Mouse (Mus musculus): Measurements from ENCODE around the gene Pbx1. TPM values are rescaled to one million over a fixed set of nuclear protein-coding genes. Genes with fewer than 3 reads are reported as not detected.

The Pbx1 gene
- polyA plus RNA-seq, 1 experiment = 12.2 TPM

GRCm38 (mm10) chr1:168390748-168391147, 41.3 kb downstream of the Pbx1 start:
- no peaks in the 10 kb centered on the region; the same call in 1 of the 2 replicates for H3K4me1 ChIP-seq (ENCODE audit: control insufficient read depth, insufficient read depth, low read length)
- no peak overlapping the region for H3K4me3 ChIP-seq (replicated peaks; ENCODE audit: control insufficient read depth, low read depth, low read length)
- TF ChIP-seq CTCF (IDR thresholded peaks at IDR 0.05; ENCODE audit: control insufficient read depth, insufficient read depth, low read length) (no peak), POLR2A (IDR thresholded peaks at IDR 0.05; ENCODE audit: borderline replicate concordance, control insufficient read depth, low read depth, low read length) (no peak)
- no peak overlapping the region for H3K27ac ChIP-seq (ENCODE audit: control insufficient read depth, insufficient read depth, low read depth, low read length, poor library complexity)

- Histone ChIP-seq H3K27ac (ENCODE audit: control insufficient read depth, insufficient read depth, low read depth, low read length, poor library complexity) (no peak overlapping the region), H3K4me3 (replicated peaks; ENCODE audit: control insufficient read depth, low read depth, low read length) (no peak overlapping the region), H3K4me1 (ENCODE audit: control insufficient read depth, insufficient read depth, low read length) (no peaks in the 10 kb centered on the region; the same call in 1 of the 2 replicates)
- 83% methylated on average over 6 of the region's 6 CpGs for WGBS
- TF ChIP-seq POLR2A (IDR thresholded peaks at IDR 0.05; ENCODE audit: borderline replicate concordance, control insufficient read depth, low read depth, low read length) (no peak), CTCF (IDR thresholded peaks at IDR 0.05; ENCODE audit: control insufficient read depth, insufficient read depth, low read length) (no peak)
Measured at GRCm38 (mm10) chr1:168386159-168386558, 45.9 kb downstream of the Pbx1 start.

- H3K4me3 ChIP-seq (replicated peaks; ENCODE audit: control insufficient read depth, low read depth, low read length) = no peak overlapping the region
- TF ChIP-seq CTCF (IDR thresholded peaks at IDR 0.05; ENCODE audit: control insufficient read depth, insufficient read depth, low read length) (no peak), POLR2A (IDR thresholded peaks at IDR 0.05; ENCODE audit: borderline replicate concordance, control insufficient read depth, low read depth, low read length) (no peak)
- no peaks in the 10 kb centered on the region for H3K4me1 ChIP-seq (ENCODE audit: control insufficient read depth, insufficient read depth, low read length)
- no peak overlapping the region for H3K27ac ChIP-seq (ENCODE audit: control insufficient read depth, insufficient read depth, low read depth, low read length, poor library complexity)
- 5% methylated on average over 6 of the region's 6 CpGs for WGBS
Measured at GRCm38 (mm10) chr1:168384594-168384955, 47.5 kb downstream of the Pbx1 start.

GRCm38 (mm10) chr1:168383832-168384593, 48.1 kb downstream of the Pbx1 start:
- no peak overlapping the region; the same call in 1 of the 2 replicates for H3K27ac ChIP-seq (ENCODE audit: control insufficient read depth, insufficient read depth, low read depth, low read length, poor library complexity)
- no peaks in the 10 kb centered on the region for H3K4me1 ChIP-seq (ENCODE audit: control insufficient read depth, insufficient read depth, low read length)
- WGBS = 77% methylated on average over 5 of the region's 5 CpGs
- no peak overlapping the region for H3K4me3 ChIP-seq (replicated peaks; ENCODE audit: control insufficient read depth, low read depth, low read length)
- no peak for TF ChIP-seq POLR2A (IDR thresholded peaks at IDR 0.05; ENCODE audit: borderline replicate concordance, control insufficient read depth, low read depth, low read length)
- no peak for TF ChIP-seq CTCF (IDR thresholded peaks at IDR 0.05; ENCODE audit: control insufficient read depth, insufficient read depth, low read length)

- no peaks in the 10 kb centered on the region for H3K4me1 ChIP-seq (ENCODE audit: control insufficient read depth, insufficient read depth, low read length)
- 78% methylated on average over 4 of the region's 4 CpGs for WGBS
- no peak for TF ChIP-seq POLR2A (IDR thresholded peaks at IDR 0.05; ENCODE audit: borderline replicate concordance, control insufficient read depth, low read depth, low read length)
- no peak for TF ChIP-seq CTCF (IDR thresholded peaks at IDR 0.05; ENCODE audit: control insufficient read depth, insufficient read depth, low read length)
- H3K4me3 ChIP-seq (replicated peaks; ENCODE audit: control insufficient read depth, low read depth, low read length) = no peak overlapping the region
- H3K27ac ChIP-seq (ENCODE audit: control insufficient read depth, insufficient read depth, low read depth, low read length, poor library complexity) = no peak overlapping the region
Measured at GRCm38 (mm10) chr1:168382823-168383157, 49.3 kb downstream of the Pbx1 start.

- 83% methylated on average over 9 of the region's 9 CpGs for WGBS
- no peak overlapping the region for H3K4me3 ChIP-seq (replicated peaks; ENCODE audit: control insufficient read depth, low read depth, low read length)
- TF ChIP-seq POLR2A (IDR thresholded peaks at IDR 0.05; ENCODE audit: borderline replicate concordance, control insufficient read depth, low read depth, low read length) (no peak), CTCF (IDR thresholded peaks at IDR 0.05; ENCODE audit: control insufficient read depth, insufficient read depth, low read length) (no peak)
- no peaks in the 10 kb centered on the region for H3K4me1 ChIP-seq (ENCODE audit: control insufficient read depth, insufficient read depth, low read length)
- H3K27ac ChIP-seq (ENCODE audit: control insufficient read depth, insufficient read depth, low read depth, low read length, poor library complexity) = no peak overlapping the region
Measured at GRCm38 (mm10) chr1:168382106-168382822, 49.8 kb downstream of the Pbx1 start.

GRCm38 (mm10) chr1:168381451-168381850, 50.6 kb downstream of the Pbx1 start:
- no peak for TF ChIP-seq POLR2A (IDR thresholded peaks at IDR 0.05; ENCODE audit: borderline replicate concordance, control insufficient read depth, low read depth, low read length)
- TF ChIP-seq CTCF (IDR thresholded peaks at IDR 0.05; ENCODE audit: control insufficient read depth, insufficient read depth, low read length) = no peak
- WGBS = 91% methylated on average over 4 of the region's 4 CpGs
- H3K4me3 ChIP-seq (replicated peaks; ENCODE audit: control insufficient read depth, low read depth, low read length) = no peak overlapping the region
- no peaks in the 10 kb centered on the region for H3K4me1 ChIP-seq (ENCODE audit: control insufficient read depth, insufficient read depth, low read length)
- no peak overlapping the region for H3K27ac ChIP-seq (ENCODE audit: control insufficient read depth, insufficient read depth, low read depth, low read length, poor library complexity)

- WGBS = 75% methylated on average over 9 of the region's 9 CpGs
- Histone ChIP-seq H3K4me1 (ENCODE audit: control insufficient read depth, insufficient read depth, low read length) (no peaks in the 10 kb centered on the region), H3K27ac (ENCODE audit: control insufficient read depth, insufficient read depth, low read depth, low read length, poor library complexity) (no peak overlapping the region), H3K4me3 (replicated peaks; ENCODE audit: control insufficient read depth, low read depth, low read length) (no peak overlapping the region)
- TF ChIP-seq POLR2A (IDR thresholded peaks at IDR 0.05; ENCODE audit: borderline replicate concordance, control insufficient read depth, low read depth, low read length) (no peak), CTCF (IDR thresholded peaks at IDR 0.05; ENCODE audit: control insufficient read depth, insufficient read depth, low read length) (no peak)
Measured at GRCm38 (mm10) chr1:168380241-168380770, 51.8 kb downstream of the Pbx1 start.
